ENCODE assay signal across 8 mouse cellular contexts in the genomic region with DNA sequence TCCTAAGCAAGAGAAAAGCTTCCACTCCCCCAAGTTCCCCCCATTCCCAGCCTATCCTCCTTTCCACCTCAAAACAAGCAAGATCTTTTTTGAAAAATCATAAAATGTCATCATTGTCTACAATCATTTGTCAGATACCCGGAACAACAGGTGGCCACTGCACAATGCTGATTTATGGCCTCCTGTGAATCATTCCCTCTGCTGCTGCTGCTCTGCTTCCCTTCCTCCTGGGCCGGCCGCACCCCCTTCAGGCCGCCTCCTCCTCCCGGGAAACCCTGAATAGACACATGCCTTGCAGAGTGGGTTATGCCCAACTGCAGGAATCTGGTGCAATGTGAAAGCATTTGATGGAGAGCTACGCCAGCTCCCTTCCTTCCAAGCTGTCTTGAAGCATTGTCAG. TPM values are rescaled to one million over a fixed set of nuclear protein-coding genes. Genes with fewer than 3 reads are reported as not detected.
A peak's percentile ranks its signal among the peaks of the same experiment; 100 is the strongest.
DNase-seq lines count a peak whose midpoint lies in the region; ATAC-seq lines count a peak whose summit lies in the region.

No protein-coding gene starts in this region.

- peaks cover 11% of the 10 kb centered on the region; the same call in 1 of the 2 replicates for H3K36me3 ChIP-seq in forebrain, embryonic 13.5 days (ENCODE audit: poor library complexity, severe bottlenecking)
- 0 out of 2 replicates have a peak, but pooled peaks cover 3% of the 10 kb centered on the region for H3K36me3 ChIP-seq in liver, embryonic 11.5 days (ENCODE audit: control insufficient read depth, insufficient read depth, low read length)

- intact Hi-C loops in heart, postnatal 10 days (cut with DNase I), result no loop called here

- peak overlapping the region; percentile 38 for H3K4me3 ChIP-seq in forebrain, embryonic 13.5 days
- no peak overlapping the region for H3K4me3 ChIP-seq in liver, embryonic 11.5 days (ENCODE audit: low read depth, low read length)

- no peaks in the 10 kb centered on the region for H3K9me3 ChIP-seq in forebrain, embryonic 13.5 days (replicated peaks)
- H3K9me3 ChIP-seq in liver, embryonic 11.5 days (ENCODE audit: control insufficient read depth, low read length), result no peaks in the 10 kb centered on the region

- peak; percentile 72 for DNase-seq in layer of hippocampus, adult 11-12 months (ENCODE audit: low spot score)
- DNase-seq in layer of hippocampus, adult 9-10 months (ENCODE audit: low spot score), result no peak
- DNase-seq in layer of hippocampus, postnatal 36 days, result peak; percentile 77
- DNase-seq in right cerebral cortex, postnatal 25 days, result peak; percentile 79
- DNase-seq in heart, postnatal 10 days, result no peak
- DNase-seq in liver, embryonic 11.5 days (ENCODE audit: low spot score), result no peak

- H3K9ac ChIP-seq in forebrain, embryonic 13.5 days, result peak overlapping the region; percentile 47
- no peak overlapping the region for H3K9ac ChIP-seq in liver, embryonic 11.5 days (ENCODE audit: low read depth, low read length)

- peak overlapping the region; percentile 57 for H3K4me2 ChIP-seq in forebrain, embryonic 13.5 days
- H3K4me2 ChIP-seq in liver, embryonic 11.5 days, result no peak overlapping the region

- H3K4me1 ChIP-seq in forebrain, embryonic 13.5 days, result peaks cover 69% of the 10 kb centered on the region
- H3K4me1 ChIP-seq in liver, embryonic 11.5 days (replicated peaks; ENCODE audit: control insufficient read depth, insufficient read depth, low read length), result peaks cover 14% of the 10 kb centered on the region

- H3K27me3 ChIP-seq in forebrain, embryonic 13.5 days, result no peaks in the 10 kb centered on the region
- H3K27me3 ChIP-seq in liver, embryonic 11.5 days (replicated peaks; ENCODE audit: control insufficient read depth, insufficient read depth, low read length), result peaks cover 39% of the 10 kb centered on the region

- no peak for ATAC-seq in forebrain, embryonic 13.5 days
- no peak for ATAC-seq in erythroid progenitor cell, adult 5-6 weeks (replicated peaks; ENCODE audit: low FRiP score, poor library complexity, severe bottlenecking)
- ATAC-seq in liver, embryonic 11.5 days (replicated peaks; ENCODE audit: low FRiP score), result no peak

- peak overlapping the region; percentile 35; the same call in 1 of the 2 replicates for H3K27ac ChIP-seq in forebrain, embryonic 13.5 days
- no peak overlapping the region for H3K27ac ChIP-seq in liver, embryonic 11.5 days (ENCODE audit: low read depth, low read length)

- 5% methylated on average over 6 of the region's 6 CpGs for WGBS in forebrain, embryonic 13.5 days
- WGBS in liver, embryonic 11.5 days, result 66% methylated on average over 6 of the region's 6 CpGs

RNA-seq across cellular contexts. Expression of a gene that starts 3.0 kb away (rescaled TPM):
- polyA plus RNA-seq in forebrain, embryonic 13.5 days (2015; fragmentation: Nextera tagmentation; extraction: Ambion mirVana), result 3.8 and 4.3 TPM in 2 replicates
- total RNA-seq in layer of hippocampus, postnatal 36 days (2021), result 10 to 100 TPM; 88.9 to 90.2 TPM
- under 1 TPM; 0.42 to 0.43 TPM for total RNA-seq in heart, postnatal 10 days (2021)
- not detected in 2 replicates for total RNA-seq in erythroid progenitor cell, adult 5-6 weeks (2015; ENCODE audit: low replicate concordance)
- not detected in 2 replicates for total RNA-seq in erythroid progenitor cell, adult 5-6 weeks (2017; ENCODE audit: low replicate concordance)
- polyA plus RNA-seq in liver, embryonic 11.5 days (2014; fragmentation: Nextera tagmentation; extraction: Ambion mirVana), result 0.56 and 0.62 TPM in 2 replicates

Comparison
In these comparisons a context has a peak if more than half of its experiments do, and no peak if none do; other contexts are left out.
1. DNase-seq: peak in layer of hippocampus, adult 11-12 months (single experiment), layer of hippocampus, postnatal 36 days (2 of 2) and right cerebral cortex, postnatal 25 days (single experiment); none in layer of hippocampus, adult 9-10 months (single experiment), heart, postnatal 10 days (0 of 2) and liver, embryonic 11.5 days (single experiment).
2. RNA of a gene that starts 3.0 kb away (total RNA-seq): 88.9 to 90.2 TPM in layer of hippocampus, postnatal 36 days; 0.42 to 0.43 TPM in heart, postnatal 10 days and not detected in erythroid progenitor cell, adult 5-6 weeks; every median in the first group is over 10 times any median in the second.